8 mouse cellular contexts compared by ENCODE assay signal in the genomic region with DNA sequence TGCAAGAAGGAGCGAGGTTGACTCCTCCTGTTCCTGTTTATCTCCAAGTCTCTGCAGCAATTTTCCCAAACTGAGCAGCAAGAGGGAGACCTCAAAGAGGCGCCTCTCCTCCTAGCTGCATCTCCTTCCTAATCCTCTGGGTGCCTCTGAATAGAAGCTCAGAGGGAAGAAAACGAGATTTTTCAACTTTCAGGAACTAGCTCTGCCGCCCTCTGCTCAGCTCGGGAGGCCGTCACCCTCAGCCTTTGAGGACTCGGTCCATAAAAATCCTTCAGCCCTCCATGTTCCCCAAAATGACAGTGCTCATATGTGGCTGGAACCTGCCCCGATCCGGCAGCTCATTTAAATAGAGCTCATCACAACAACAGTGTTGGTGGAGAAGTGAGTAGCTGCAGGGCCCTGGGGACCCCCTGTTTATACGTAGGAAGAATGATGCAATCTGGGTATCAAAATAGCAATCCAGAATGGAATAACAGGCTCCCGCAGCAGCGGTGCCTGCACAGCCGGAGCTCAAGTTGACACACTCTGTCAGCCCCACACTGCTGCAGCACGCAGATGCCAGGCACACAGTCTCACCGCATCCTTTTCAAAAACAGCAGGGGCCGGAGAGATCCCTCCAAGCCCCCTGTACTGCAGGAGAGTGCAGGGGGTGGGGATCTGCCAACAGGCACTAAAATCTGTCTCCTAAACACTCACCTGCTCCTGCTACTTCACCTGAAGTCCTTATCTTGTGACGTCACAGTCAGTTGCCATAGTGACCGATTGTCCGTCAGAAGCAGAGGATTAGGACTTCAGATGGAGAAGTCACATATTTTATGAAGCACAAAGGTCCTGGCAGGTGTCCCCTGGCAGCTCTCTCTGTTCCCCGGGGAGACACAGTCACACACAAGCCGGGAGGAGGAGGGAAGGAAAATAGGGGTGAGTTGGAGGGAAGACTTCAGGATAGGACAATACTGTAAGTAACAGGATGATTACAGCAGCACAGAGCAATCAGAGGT. TPM values are rescaled to one million over a fixed set of nuclear protein-coding genes. Genes with fewer than 3 reads are reported as not detected.
DNase-seq lines count a peak whose midpoint lies in the region; ATAC-seq and TF ChIP-seq lines count a peak whose summit lies in the region.

No protein-coding gene starts in this region.

- peak overlapping the region; percentile 70 for H3K4me3 ChIP-seq in testis, adult 2 months (ENCODE audit: control insufficient read depth, low read depth, low read length)
- H3K4me3 ChIP-seq in embryonic facial prominence, embryonic 13.5 days: peak overlapping the region; percentile 14
- peak overlapping the region; percentile 41 for H3K4me3 ChIP-seq in hindbrain, embryonic 13.5 days
- H3K4me3 ChIP-seq in stomach, embryonic 15.5 days (replicated peaks): no peak overlapping the region

- H3K9ac ChIP-seq in embryonic facial prominence, embryonic 13.5 days: peak overlapping the region; percentile 55
- peak overlapping the region; percentile 64 for H3K9ac ChIP-seq in hindbrain, embryonic 13.5 days
- no peak overlapping the region for H3K9ac ChIP-seq in stomach, embryonic 15.5 days

- ATAC-seq in embryonic facial prominence, embryonic 13.5 days (ENCODE audit: insufficient number of reproducible peaks, insufficient read depth, low FRiP score, low TSS enrichment, low read depth): peak; percentile 37; the same call in 1 of the 2 replicates
- peak; percentile 74 for ATAC-seq in hindbrain, embryonic 13.5 days (ENCODE audit: low FRiP score)
- ATAC-seq in stomach, embryonic 15.5 days (ENCODE audit: insufficient read depth, low FRiP score, low read depth): no peak

- no peak for TF ChIP-seq CTCF in testis, adult 2 months (IDR thresholded peaks at IDR 0.05; ENCODE audit: control insufficient read depth, insufficient read depth, insufficient replicate concordance, low read depth, low read length)

- H3K9me3 ChIP-seq in embryonic facial prominence, embryonic 13.5 days: no peaks in the 10 kb centered on the region
- no peaks in the 10 kb centered on the region for H3K9me3 ChIP-seq in hindbrain, embryonic 13.5 days
- H3K9me3 ChIP-seq in stomach, embryonic 15.5 days: no peaks in the 10 kb centered on the region

- no peaks in the 10 kb centered on the region for H3K27me3 ChIP-seq in testis, adult 2 months (ENCODE audit: control insufficient read depth, insufficient read depth, low read length)
- H3K27me3 ChIP-seq in embryonic facial prominence, embryonic 13.5 days: peaks cover 24% of the 10 kb centered on the region
- H3K27me3 ChIP-seq in hindbrain, embryonic 13.5 days: 0 out of 2 replicates have a peak, but pooled peaks cover 12% of the 10 kb centered on the region
- 0 out of 2 replicates have a peak, but pooled peaks cover 4% of the 10 kb centered on the region for H3K27me3 ChIP-seq in stomach, embryonic 15.5 days (replicated peaks)

- H3K36me3 ChIP-seq in testis, adult 2 months (ENCODE audit: control insufficient read depth, insufficient read depth, low read length): no peaks in the 10 kb centered on the region
- H3K36me3 ChIP-seq in embryonic facial prominence, embryonic 13.5 days: no peaks in the 10 kb centered on the region
- H3K36me3 ChIP-seq in hindbrain, embryonic 13.5 days: no peaks in the 10 kb centered on the region
- no peaks in the 10 kb centered on the region for H3K36me3 ChIP-seq in stomach, embryonic 15.5 days

- 8% methylated on average over 21 of the region's 21 CpGs for WGBS in embryonic facial prominence, embryonic 13.5 days
- WGBS in hindbrain, embryonic 13.5 days: 15% methylated on average over 21 of the region's 21 CpGs
- 18% methylated on average over 21 of the region's 21 CpGs for WGBS in stomach, embryonic 15.5 days

- TF ChIP-seq POLR2A in testis, adult 2 months (IDR thresholded peaks at IDR 0.05; ENCODE audit: control insufficient read depth, low read depth, low read length): no peak

- H3K27ac ChIP-seq in testis, adult 2 months (ENCODE audit: control insufficient read depth, insufficient read depth, low read depth, low read length): peak overlapping the region; percentile 52; the same call in 1 of the 2 replicates
- H3K27ac ChIP-seq in embryonic facial prominence, embryonic 13.5 days: no peak overlapping the region
- no peak overlapping the region for H3K27ac ChIP-seq in hindbrain, embryonic 13.5 days
- no peak overlapping the region for H3K27ac ChIP-seq in stomach, embryonic 15.5 days

- peak overlapping the region; percentile 53 for H3K4me2 ChIP-seq in embryonic facial prominence, embryonic 13.5 days
- H3K4me2 ChIP-seq in hindbrain, embryonic 13.5 days: peak overlapping the region; percentile 59
- H3K4me2 ChIP-seq in stomach, embryonic 15.5 days: peak overlapping the region; percentile 19

- peaks cover 2% of the 10 kb centered on the region; the same call in 1 of the 2 replicates for H3K4me1 ChIP-seq in testis, adult 2 months (ENCODE audit: control insufficient read depth, insufficient read depth, low read length)
- H3K4me1 ChIP-seq in embryonic facial prominence, embryonic 13.5 days: peaks cover 10% of the 10 kb centered on the region
- H3K4me1 ChIP-seq in hindbrain, embryonic 13.5 days (replicated peaks): peaks cover 16% of the 10 kb centered on the region
- H3K4me1 ChIP-seq in stomach, embryonic 15.5 days: peaks cover 6% of the 10 kb centered on the region; the same call in 1 of the 2 replicates

- DNase-seq in testis, postnatal 14 days (ENCODE audit: low spot score): no peak
- DNase-seq in mesoderm, embryonic 11.5 days (ENCODE audit: low read depth, low spot score): peak; percentile 18
- no peak for DNase-seq in gastrocnemius, postnatal 10 days
- DNase-seq in kidney, adult 8-10 months: no peak

RNA-seq across cellular contexts. Expression of a gene that starts 14.3 kb away (rescaled TPM):
- 20.6 and 25.6 TPM in 2 replicates for polyA plus RNA-seq in testis, adult 2 months (2012; rRNA removed)
- polyA plus RNA-seq in embryonic facial prominence, embryonic 13.5 days (2015; fragmentation: Nextera tagmentation; extraction: Ambion mirVana): 1.3 and 2.4 TPM in 2 replicates
- 0.22 and 0.34 TPM in 2 replicates for polyA plus RNA-seq in hindbrain, embryonic 13.5 days (2015; fragmentation: Nextera tagmentation; extraction: Ambion mirVana)
- 0.03 TPM in 1 of 2 replicates, not detected in the other for polyA plus RNA-seq in stomach, embryonic 15.5 days (2015; fragmentation: Nextera tagmentation; extraction: Ambion mirVana)
- under 1 TPM; 0.19 to 0.41 TPM for total RNA-seq in gastrocnemius, postnatal 10 days (2021)

RNA-seq across cellular contexts. Expression of a gene that starts 25.3 kb away (rescaled TPM):
- 185 and 223 TPM in 2 replicates for polyA plus RNA-seq in testis, adult 2 months (2012; rRNA removed)
- 154 and 159 TPM in 2 replicates for polyA plus RNA-seq in embryonic facial prominence, embryonic 13.5 days (2015; fragmentation: Nextera tagmentation; extraction: Ambion mirVana)
- 89.0 TPM in 2 replicates for polyA plus RNA-seq in hindbrain, embryonic 13.5 days (2015; fragmentation: Nextera tagmentation; extraction: Ambion mirVana)
- polyA plus RNA-seq in stomach, embryonic 15.5 days (2015; fragmentation: Nextera tagmentation; extraction: Ambion mirVana): 130 and 138 TPM in 2 replicates
- 100 to 1,000 TPM; 131 to 154 TPM for total RNA-seq in gastrocnemius, postnatal 10 days (2021)

RNA-seq across cellular contexts. Expression of a gene that starts 54.7 kb away (rescaled TPM):
- 132 and 137 TPM in 2 replicates for polyA plus RNA-seq in testis, adult 2 months (2012; rRNA removed)
- polyA plus RNA-seq in embryonic facial prominence, embryonic 13.5 days (2015; fragmentation: Nextera tagmentation; extraction: Ambion mirVana): 1.7 and 2.0 TPM in 2 replicates
- 5.6 and 9.4 TPM in 2 replicates for polyA plus RNA-seq in hindbrain, embryonic 13.5 days (2015; fragmentation: Nextera tagmentation; extraction: Ambion mirVana)
- polyA plus RNA-seq in stomach, embryonic 15.5 days (2015; fragmentation: Nextera tagmentation; extraction: Ambion mirVana): 0.58 and 0.72 TPM in 2 replicates
- total RNA-seq in gastrocnemius, postnatal 10 days (2021): not detected

Comparison
In these comparisons a context has a peak if more than half of its experiments do, and no peak if none do; other contexts are left out.
1. RNA of a gene that starts 54.7 kb away (polyA plus RNA-seq): 132 to 137 TPM in testis, adult 2 months; 5.6 to 9.4 TPM in hindbrain, embryonic 13.5 days, 1.7 to 2.0 TPM in embryonic facial prominence, embryonic 13.5 days and 0.58 to 0.72 TPM in stomach, embryonic 15.5 days; every median in the first group is over 10 times any median in the second.
2. Peak in every context shown above with its lines, with median percentiles within 50 percentile points of each other: H3K4me2 ChIP-seq.